Mouse (Mus musculus) gastrocnemius, postnatal 36 days (tissue): ENCODE measurements at regions not wholly inside any gene's neighbourhood (a gene's known extent, or its start where the extent isn't known, plus 50 kb on each side); places are given as distances from the start of the nearest gene placed in this dataset.
"Not testable (repeated sequence)": the region's sequence is repeated elsewhere in the genome, so short reads cannot be mapped to it uniquely, and the experiment has no call there.

Experiments used
- DNase-seq, 2 experiments: peaks; one replicate each; pipeline ENCODE4 v3.0.0; 2022
- intact Hi-C: fragments of 180-260 bp; cut with DNase I; formaldehyde crosslinking; loops from one replicate; pipeline ENCODE4 v1.15.1; 2025

GRCm38 (mm10) chr13:39566491-39566890 lies 605.8 kb upstream of the Slc35b3 start:
- no peak for DNase-seq
- intact Hi-C loops = no loop called here

- intact Hi-C loops = no loop called here
- DNase-seq = no peak
These were observed 577.2 kb upstream of the Slc35b3 start for GRCm38 (mm10) chr13:39537724-39538440.

GRCm38 (mm10) chr13:39526469-39526868 lies 565.8 kb upstream of the Slc35b3 start:
- intact Hi-C loops = no loop called here

GRCm38 (mm10) chr13:39523856-39524301 lies 563.2 kb upstream of the Slc35b3 start:
- intact Hi-C loops = no loop called here
- no peak for DNase-seq

More at GRCm38 (mm10) chr13:39526469-39526868, 565.8 kb upstream of the Slc35b3 start:
- no peak for DNase-seq

- intact Hi-C loops = no loop called here
- no peak for DNase-seq
These were observed 562.7 kb upstream of the Slc35b3 start for GRCm38 (mm10) chr13:39523246-39523850.

GRCm38 (mm10) chr13:39520846-39521245 lies 560.2 kb upstream of the Slc35b3 start:
- no peak for DNase-seq
- intact Hi-C loops = no loop called here

GRCm38 (mm10) chr13:39516106-39516505 lies 555.4 kb upstream of the Slc35b3 start:
- intact Hi-C loops = no loop called here
- no peak for DNase-seq

GRCm38 (mm10) chr13:39489806-39490205 lies 529.1 kb upstream of the Slc35b3 start:
- no peak for DNase-seq
- intact Hi-C loops = no loop called here

GRCm38 (mm10) chr13:39472621-39473020 lies 511.9 kb upstream of the Slc35b3 start:
- no peak for DNase-seq
- intact Hi-C loops = no loop called here

GRCm38 (mm10) chr13:39441799-39442198 lies 481.1 kb upstream of the Slc35b3 start:
- intact Hi-C loops = loop anchor here (5.0 kb wide), 1 partner anchor 1306 kb away; no protein-coding TSS in a partner anchor

GRCm38 (mm10) chr13:39440907-39441306 lies 480.2 kb upstream of the Slc35b3 start:
- intact Hi-C loops = loop anchor here (5.0 kb wide), 1 partner anchor 1306 kb away; no protein-coding TSS in a partner anchor
- DNase-seq = peak; percentile 12 to 38

More at GRCm38 (mm10) chr13:39441799-39442198, 481.1 kb upstream of the Slc35b3 start:
- DNase-seq = no peak

- DNase-seq = no peak
- intact Hi-C loops = loop anchor here (5.0 kb wide), 1 partner anchor 1307 kb away; no protein-coding TSS in a partner anchor
These were observed 479.7 kb upstream of the Slc35b3 start for GRCm38 (mm10) chr13:39440336-39440735.

GRCm38 (mm10) chr13:39427996-39428395 lies 467.3 kb upstream of the Slc35b3 start:
- intact Hi-C loops = no loop called here
- no peak for DNase-seq

- intact Hi-C loops = no loop called here
- DNase-seq = no peak
These were observed 465.3 kb upstream of the Slc35b3 start for GRCm38 (mm10) chr13:39425944-39426343.

- no peak for DNase-seq
- intact Hi-C loops = no loop called here
These were observed 457.5 kb upstream of the Slc35b3 start for GRCm38 (mm10) chr13:39418127-39418526.

GRCm38 (mm10) chr13:39411471-39412251 lies 451.0 kb upstream of the Slc35b3 start:
- DNase-seq = no peak
- intact Hi-C loops = no loop called here

GRCm38 (mm10) chr13:39392589-39392988 lies 431.9 kb upstream of the Slc35b3 start:
- intact Hi-C loops = no loop called here
- no peak for DNase-seq

GRCm38 (mm10) chr13:39392151-39392550 lies 431.5 kb upstream of the Slc35b3 start:
- intact Hi-C loops = not testable (repeated sequence)

GRCm38 (mm10) chr13:39376677-39377076 lies 416.0 kb upstream of the Slc35b3 start:
- no peak for DNase-seq
- intact Hi-C loops = no loop called here

More at GRCm38 (mm10) chr13:39392151-39392550, 431.5 kb upstream of the Slc35b3 start:
- DNase-seq = not testable (repeated sequence)

- intact Hi-C loops = no loop called here
These were observed 415.6 kb upstream of the Slc35b3 start for GRCm38 (mm10) chr13:39376269-39376668.

GRCm38 (mm10) chr13:39372565-39372964 lies 411.9 kb upstream of the Slc35b3 start:
- intact Hi-C loops = no loop called here

More at GRCm38 (mm10) chr13:39376269-39376668, 415.6 kb upstream of the Slc35b3 start:
- no peak for DNase-seq

More at GRCm38 (mm10) chr13:39372565-39372964, 411.9 kb upstream of the Slc35b3 start:
- DNase-seq = no peak
